Mouse (Mus musculus): ENCODE data around the gene Tcf7l1.
A peak's percentile ranks its signal among the peaks of the same experiment; 100 is the strongest.

Tcf7l1 gene

GRCm38 (mm10) chr6:72659717-72660390 lies 129.2 kb downstream of the Tcf7l1 start:
- DNase-seq (ENCODE audit: low spot score): no peak

GRCm38 (mm10) chr6:72658006-72658405 lies 131.0 kb downstream of the Tcf7l1 start:
- DNase-seq (ENCODE audit: low spot score): no peak

GRCm38 (mm10) chr6:72656053-72656442 lies 133.0 kb downstream of the Tcf7l1 start:
- DNase-seq (ENCODE audit: low spot score): no peak

- peak; percentile 58 for DNase-seq (ENCODE audit: low spot score)
Observed at GRCm38 (mm10) chr6:72655309-72656052, 133.6 kb downstream of the Tcf7l1 start.

- no peak for DNase-seq (ENCODE audit: low spot score)
Observed at GRCm38 (mm10) chr6:72654355-72654754, 134.7 kb downstream of the Tcf7l1 start.

GRCm38 (mm10) chr6:72653419-72653818 lies 135.6 kb downstream of the Tcf7l1 start:
- no peak for DNase-seq (ENCODE audit: low spot score)

- DNase-seq (ENCODE audit: low spot score): no peak
Observed at GRCm38 (mm10) chr6:72650338-72650851, 138.7 kb downstream of the Tcf7l1 start.

GRCm38 (mm10) chr6:72648002-72648595 lies 141.0 kb downstream of the Tcf7l1 start:
- DNase-seq (ENCODE audit: low spot score): no peak

GRCm38 (mm10) chr6:72647383-72647820 lies 141.7 kb downstream of the Tcf7l1 start:
- DNase-seq (ENCODE audit: low spot score): no peak

- no peak for DNase-seq (ENCODE audit: low spot score)
Observed at GRCm38 (mm10) chr6:72645364-72645763, 143.7 kb downstream of the Tcf7l1 start.

GRCm38 (mm10) chr6:72644576-72644975 lies 144.5 kb downstream of the Tcf7l1 start:
- DNase-seq (ENCODE audit: low spot score): no peak

GRCm38 (mm10) chr6:72641218-72641954 lies 147.7 kb downstream of the Tcf7l1 start:
- no peak for DNase-seq (ENCODE audit: low spot score)

GRCm38 (mm10) chr6:72636940-72637339 lies 152.1 kb downstream of the Tcf7l1 start:
- DNase-seq (ENCODE audit: low spot score): no peak

GRCm38 (mm10) chr6:72635760-72636431 lies 153.2 kb downstream of the Tcf7l1 start:
- DNase-seq (ENCODE audit: low spot score): no peak

GRCm38 (mm10) chr6:72634311-72634710 lies 154.7 kb downstream of the Tcf7l1 start:
- no peak for DNase-seq (ENCODE audit: low spot score)

- no peak for DNase-seq (ENCODE audit: low spot score)
Observed at GRCm38 (mm10) chr6:72631700-72632099, 157.4 kb downstream of the Tcf7l1 start.

- no peak for DNase-seq (ENCODE audit: low spot score)
Observed at GRCm38 (mm10) chr6:72630961-72631360, 158.1 kb downstream of the Tcf7l1 start.

GRCm38 (mm10) chr6:72630370-72630769 lies 158.7 kb downstream of the Tcf7l1 start:
- DNase-seq (ENCODE audit: low spot score): no peak

- DNase-seq (ENCODE audit: low spot score): no peak
Observed at GRCm38 (mm10) chr6:72627276-72627675, 161.8 kb downstream of the Tcf7l1 start.

GRCm38 (mm10) chr6:72626391-72626790 lies 162.7 kb downstream of the Tcf7l1 start:
- DNase-seq (ENCODE audit: low spot score): no peak

GRCm38 (mm10) chr6:72623661-72624402 lies 165.2 kb downstream of the Tcf7l1 start:
- DNase-seq (ENCODE audit: low spot score): no peak

All from ovary, postnatal 10 days (tissue).